Mouse (Mus musculus): ENCODE data around the gene Olfr1160. TPM values are rescaled to one million over a fixed set of nuclear protein-coding genes. Genes with fewer than 3 reads are reported as not detected.
"Not testable (repeated sequence)": the region's sequence is repeated elsewhere in the genome, so short reads cannot be mapped to it uniquely, and the experiment has no call there.

Olfr1160 gene
- not detected in 2 replicates for polyA plus RNA-seq (2016; fragmentation: Nextera tagmentation; extraction: Ambion mirVana)

GRCm38 (mm10) chr2:88007515-88008318, at the start of gene Olfr1160:
Gene Olfr1160 (minus strand): TSS chr2:88008268.
- H3K27ac ChIP-seq (ENCODE audit: poor library complexity, severe bottlenecking) = no peak within 1 kb of the TSS
- H3K9me3 ChIP-seq (replicated peaks) = no peaks in the 10 kb centered on the region
- H3K9ac ChIP-seq = no peak within 1 kb of the TSS
- no peak within 1 kb of the TSS for H3K4me3 ChIP-seq
- no peaks in the 10 kb centered on the region for H3K36me3 ChIP-seq
- no peak for ATAC-seq (ENCODE audit: insufficient number of reproducible peaks, low FRiP score)
- H3K4me2 ChIP-seq = no peak within 1 kb of the TSS
- no peaks in the 10 kb centered on the region for H3K27me3 ChIP-seq (replicated peaks)
- H3K4me1 ChIP-seq (replicated peaks) = no peaks in the 10 kb centered on the region

- no peak for ATAC-seq (ENCODE audit: insufficient number of reproducible peaks, low FRiP score)
- Histone ChIP-seq H3K9ac (no peak within 1 kb of the TSS), H3K36me3 (no peaks in the 10 kb centered on the region), H3K27ac (ENCODE audit: poor library complexity, severe bottlenecking) (no peak within 1 kb of the TSS), H3K4me3 (no peak within 1 kb of the TSS), H3K9me3 (replicated peaks) (no peaks in the 10 kb centered on the region), H3K27me3 (replicated peaks) (no peaks in the 10 kb centered on the region), H3K4me1 (replicated peaks) (no peaks in the 10 kb centered on the region), H3K4me2 (no peak within 1 kb of the TSS)
- WGBS = 83% methylated on average over 1 of the region's 1 CpGs
These were observed 43.0 kb upstream of the Olfr1160 start, which contains the start of gene Olfr1162 for GRCm38 (mm10) chr2:88051029-88051428. Gene Olfr1162 (minus strand): TSS chr2:88051129.

DNA sequence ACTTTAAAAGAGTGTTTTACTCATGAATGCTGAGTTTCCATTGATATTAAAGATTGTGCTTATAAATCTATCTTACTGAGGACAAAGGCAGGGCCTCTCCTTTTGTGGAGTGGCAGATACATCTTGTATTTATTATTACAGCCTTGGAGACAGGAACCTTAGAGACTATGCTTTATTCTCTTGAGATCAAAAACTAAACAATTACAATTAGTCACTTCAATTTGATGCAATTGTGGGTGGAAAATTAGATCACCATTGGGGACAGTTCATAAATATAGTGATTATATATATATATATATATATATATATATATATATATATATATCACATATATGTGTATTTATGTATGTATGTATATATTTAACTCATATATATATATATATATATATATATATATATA, 29.5 kb upstream of the Olfr1160 start, which contains the start of gene Olfr73:
Gene Olfr73, minus strand, starts transcription at position 101 of the 400 bp plus-strand sequence.
- Histone ChIP-seq H3K4me2 (no peak within 1 kb of the TSS), H3K4me3 (no peak within 1 kb of the TSS)

GRCm38 (mm10) chr2:88022474-88022873, 14.4 kb upstream of the Olfr1160 start, which contains the start of gene Olfr1161:
Gene Olfr1161 (plus strand): TSS chr2:88022774.
- not testable (repeated sequence) for H3K9me3 ChIP-seq (replicated peaks)
- 66% methylated on average over 1 of the region's 1 CpGs for WGBS

More for the DNA sequence above, 29.5 kb upstream of the Olfr1160 start, which contains the start of gene Olfr73:
- Histone ChIP-seq H3K27me3 (replicated peaks) (no peaks in the 10 kb centered on the region), H3K4me1 (replicated peaks) (no peaks in the 10 kb centered on the region), H3K36me3 (no peaks in the 10 kb centered on the region), H3K27ac (ENCODE audit: poor library complexity, severe bottlenecking) (no peak within 1 kb of the TSS), H3K9me3 (replicated peaks) (no peaks in the 10 kb centered on the region), H3K9ac (no peak within 1 kb of the TSS)
- no peak for ATAC-seq (ENCODE audit: insufficient number of reproducible peaks, low FRiP score)

GRCm38 (mm10) chr2:87989813-87990212, 18.3 kb downstream of the Olfr1160 start, which contains the start of gene Olfr1158:
Gene Olfr1158 (plus strand): TSS chr2:87990113.
- ATAC-seq (ENCODE audit: insufficient number of reproducible peaks, low FRiP score) = no peak
- no peaks in the 10 kb centered on the region for H3K27me3 ChIP-seq (replicated peaks)

More at GRCm38 (mm10) chr2:88022474-88022873, 14.4 kb upstream of the Olfr1160 start, which contains the start of gene Olfr1161:
- H3K27me3 ChIP-seq (replicated peaks); H3K36me3 ChIP-seq; H3K9ac ChIP-seq; H3K4me3 ChIP-seq; H3K27ac ChIP-seq (ENCODE audit: poor library complexity, severe bottlenecking); H3K4me2 ChIP-seq; ATAC-seq (ENCODE audit: insufficient number of reproducible peaks, low FRiP score); H3K4me1 ChIP-seq (replicated peaks): not testable (repeated sequence)

DNA sequence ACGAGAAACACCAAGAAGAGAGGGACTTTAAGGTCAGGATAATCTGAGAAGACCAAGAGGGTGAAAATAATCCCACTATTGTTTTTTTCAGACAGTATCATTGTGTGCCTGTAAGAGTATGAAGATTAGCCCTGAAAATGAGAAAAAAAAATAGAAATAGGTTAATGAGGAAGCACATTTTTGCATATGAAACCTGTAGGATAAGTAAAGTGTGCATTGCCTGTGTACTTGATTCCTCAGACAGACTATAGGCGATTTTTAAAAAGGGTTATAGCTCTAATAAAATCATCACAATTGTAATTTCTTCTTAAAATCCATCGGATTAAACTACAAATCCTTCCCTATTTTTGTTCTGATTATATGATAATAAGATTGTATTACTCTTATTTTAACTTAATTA, 33.5 kb downstream of the Olfr1160 start, which contains the start of gene Olfr74:
Gene Olfr74, minus strand, starts transcription at position 101 of the 400 bp plus-strand sequence.
- H3K36me3 ChIP-seq = no peaks in the 10 kb centered on the region
- no peaks in the 10 kb centered on the region for H3K27me3 ChIP-seq (replicated peaks)
- no peak for ATAC-seq (ENCODE audit: insufficient number of reproducible peaks, low FRiP score)
- no peaks in the 10 kb centered on the region for H3K4me1 ChIP-seq (replicated peaks)
- H3K9me3 ChIP-seq (replicated peaks) = no peaks in the 10 kb centered on the region
- H3K4me2 ChIP-seq = no peak within 1 kb of the TSS
- WGBS = 60% methylated on average over 3 of the region's 3 CpGs
- H3K4me3 ChIP-seq = no peak within 1 kb of the TSS
- no peak within 1 kb of the TSS for H3K27ac ChIP-seq (ENCODE audit: poor library complexity, severe bottlenecking)
- H3K9ac ChIP-seq = no peak within 1 kb of the TSS

More at GRCm38 (mm10) chr2:87989813-87990212, 18.3 kb downstream of the Olfr1160 start, which contains the start of gene Olfr1158:
- Histone ChIP-seq H3K36me3 (no peaks in the 10 kb centered on the region), H3K4me2 (no peak within 1 kb of the TSS), H3K4me1 (replicated peaks) (no peaks in the 10 kb centered on the region), H3K4me3 (no peak within 1 kb of the TSS), H3K9me3 (replicated peaks) (no peaks in the 10 kb centered on the region), H3K27ac (ENCODE audit: poor library complexity, severe bottlenecking) (no peak within 1 kb of the TSS), H3K9ac (no peak within 1 kb of the TSS)

- Histone ChIP-seq H3K27me3 (replicated peaks) (no peaks in the 10 kb centered on the region), H3K36me3 (no peaks in the 10 kb centered on the region), H3K4me2 (no peak within 1 kb of the TSS), H3K9me3 (replicated peaks) (0 out of 2 replicates have a peak, but pooled peaks cover 4% of the 10 kb centered on the region), H3K27ac (ENCODE audit: poor library complexity, severe bottlenecking) (no peak within 1 kb of the TSS), H3K4me1 (replicated peaks) (no peaks in the 10 kb centered on the region), H3K4me3 (no peak within 1 kb of the TSS), H3K9ac (no peak within 1 kb of the TSS)
- ATAC-seq (ENCODE audit: insufficient number of reproducible peaks, low FRiP score) = no peak
- WGBS = 90% methylated on average over 4 of the region's 4 CpGs
These were observed 39.9 kb downstream of the Olfr1160 start, which contains the start of gene Olfr1157 for GRCm38 (mm10) chr2:87968199-87968598. Gene Olfr1157 (minus strand): TSS chr2:87968299.

- Histone ChIP-seq H3K4me2 (no peak within 1 kb of the TSS), H3K27ac (ENCODE audit: poor library complexity, severe bottlenecking) (no peak within 1 kb of the TSS), H3K4me3 (no peak within 1 kb of the TSS), H3K9ac (no peak within 1 kb of the TSS), H3K36me3 (no peaks in the 10 kb centered on the region), H3K9me3 (replicated peaks) (no peaks in the 10 kb centered on the region), H3K27me3 (replicated peaks) (no peaks in the 10 kb centered on the region), H3K4me1 (replicated peaks) (no peaks in the 10 kb centered on the region)
- no peak for ATAC-seq (ENCODE audit: insufficient number of reproducible peaks, low FRiP score)
These were observed 55.1 kb downstream of the Olfr1160 start, which contains the start of gene Olfr1156 for GRCm38 (mm10) chr2:87953000-87953399. Gene Olfr1156 (minus strand): TSS chr2:87953100.

Other genes starting within 250 kb of the Olfr1160 start
- gene Olfr152, start 228.8 kb downstream of the Olfr1160 start, polyA plus RNA-seq (2016; fragmentation: Nextera tagmentation; extraction: Ambion mirVana) = not detected in 2 replicates
- gene Olfr1143, start 207.7 kb downstream of the Olfr1160 start, polyA plus RNA-seq (2016; fragmentation: Nextera tagmentation; extraction: Ambion mirVana) = not detected in 2 replicates
- not detected in 2 replicates for gene Olfr1145, start 198.4 kb downstream of the Olfr1160 start, polyA plus RNA-seq (2016; fragmentation: Nextera tagmentation; extraction: Ambion mirVana)
- gene Olfr1148, start 177.7 kb downstream of the Olfr1160 start, polyA plus RNA-seq (2016; fragmentation: Nextera tagmentation; extraction: Ambion mirVana) = not detected in 2 replicates
- gene Olfr1150-ps1, start 164.3 kb downstream of the Olfr1160 start, polyA plus RNA-seq (2016; fragmentation: Nextera tagmentation; extraction: Ambion mirVana) = not detected in 2 replicates
- not detected in 2 replicates for gene Olfr1151, start 152.4 kb downstream of the Olfr1160 start, polyA plus RNA-seq (2016; fragmentation: Nextera tagmentation; extraction: Ambion mirVana)
- not detected in 2 replicates for gene Olfr1152, start 141.8 kb downstream of the Olfr1160 start, polyA plus RNA-seq (2016; fragmentation: Nextera tagmentation; extraction: Ambion mirVana)
- not detected in 2 replicates for gene Olfr1153, start 113.3 kb downstream of the Olfr1160 start, polyA plus RNA-seq (2016; fragmentation: Nextera tagmentation; extraction: Ambion mirVana)
- gene Olfr1154, start 103.1 kb downstream of the Olfr1160 start, polyA plus RNA-seq (2016; fragmentation: Nextera tagmentation; extraction: Ambion mirVana) = not detected in 2 replicates
- gene Olfr1155, start 63.1 kb downstream of the Olfr1160 start, polyA plus RNA-seq (2016; fragmentation: Nextera tagmentation; extraction: Ambion mirVana) = not detected in 2 replicates
- not detected in 2 replicates for gene Olfr1156, start 55.2 kb downstream of the Olfr1160 start, polyA plus RNA-seq (2016; fragmentation: Nextera tagmentation; extraction: Ambion mirVana)
- gene Olfr1157, start 40.0 kb downstream of the Olfr1160 start, polyA plus RNA-seq (2016; fragmentation: Nextera tagmentation; extraction: Ambion mirVana) = not detected in 2 replicates
- gene Olfr74, start 33.6 kb downstream of the Olfr1160 start, polyA plus RNA-seq (2016; fragmentation: Nextera tagmentation; extraction: Ambion mirVana) = not detected in 2 replicates
- gene Olfr1158, start 18.2 kb downstream of the Olfr1160 start, polyA plus RNA-seq (2016; fragmentation: Nextera tagmentation; extraction: Ambion mirVana) = not detected in 2 replicates
- not detected in 2 replicates for gene Olfr1161, start 14.5 kb upstream of the Olfr1160 start, polyA plus RNA-seq (2016; fragmentation: Nextera tagmentation; extraction: Ambion mirVana)
- not detected in 2 replicates for gene Olfr73, start 29.4 kb upstream of the Olfr1160 start, polyA plus RNA-seq (2016; fragmentation: Nextera tagmentation; extraction: Ambion mirVana)
- gene Olfr1162, start 42.9 kb upstream of the Olfr1160 start, polyA plus RNA-seq (2016; fragmentation: Nextera tagmentation; extraction: Ambion mirVana) = not detected in 2 replicates
- not detected in 2 replicates for gene Olfr1163, start 63.6 kb upstream of the Olfr1160 start, polyA plus RNA-seq (2016; fragmentation: Nextera tagmentation; extraction: Ambion mirVana)
- not detected in 2 replicates for gene Olfr1164, start 85.7 kb upstream of the Olfr1160 start, polyA plus RNA-seq (2016; fragmentation: Nextera tagmentation; extraction: Ambion mirVana)
- gene Olfr1166, start 120.0 kb upstream of the Olfr1160 start, polyA plus RNA-seq (2016; fragmentation: Nextera tagmentation; extraction: Ambion mirVana) = not detected in 2 replicates
- gene Olfr1167, start 146.9 kb upstream of the Olfr1160 start, polyA plus RNA-seq (2016; fragmentation: Nextera tagmentation; extraction: Ambion mirVana) = not detected in 2 replicates
- gene Olfr1168, start 173.6 kb upstream of the Olfr1160 start, polyA plus RNA-seq (2016; fragmentation: Nextera tagmentation; extraction: Ambion mirVana) = not detected in 2 replicates
- gene Olfr1170, start 220.1 kb upstream of the Olfr1160 start, polyA plus RNA-seq (2016; fragmentation: Nextera tagmentation; extraction: Ambion mirVana) = not detected in 2 replicates